Mouse (Mus musculus) embryonic facial prominence, embryonic 14.5 days (tissue): ENCODE measurements around the gene Nipsnap3b. TPM values are rescaled to one million over a fixed set of nuclear protein-coding genes. Genes with fewer than 3 reads are reported as not detected.

Source experiments
- ATAC-seq: fragments of 200-750 bp; cut with Nextera tagmentation; 2 replicates; pipeline ENCODE4 v1.8.0; 2017; ENCODE audit warnings: low read depth, moderate number of reproducible peaks, moderate TSS enrichment
- DNase-seq: peaks from one replicate; pipeline ENCODE4 v3.0.0-alpha.2; 2015; ENCODE audit warnings: low spot score
- H3K27ac ChIP-seq: fragments of 300-500 bp; sonication (generic); replicated peaks from 2 replicates; pipeline ENCODE4 v1.5.1; 2014; ENCODE audit warnings: low read depth, mild to moderate bottlenecking, low read length, moderate library complexity
- H3K27me3 ChIP-seq: fragments of 300-500 bp; sonication (generic); replicated peaks from 2 replicates; pipeline ENCODE4 v1.6.1; 2014; ENCODE audit warnings: low read length; ENCODE audit not compliant: control insufficient read depth, insufficient read depth
- H3K36me3 ChIP-seq: fragments of 300-500 bp; sonication (generic); 2 replicates; pipeline ENCODE4 v1.6.1; 2014; ENCODE audit warnings: low read length, mixed read lengths; ENCODE audit not compliant: control insufficient read depth, insufficient read depth
- H3K4me1 ChIP-seq: fragments of 300-500 bp; sonication (generic); 2 replicates; pipeline ENCODE4 v1.6.1; 2014; ENCODE audit warnings: antibody characterized with exemption, low read length; ENCODE audit not compliant: control insufficient read depth, insufficient read depth
- H3K4me2 ChIP-seq: fragments of 300-500 bp; sonication (generic); 2 replicates; pipeline ENCODE4 v1.6.1; 2014; ENCODE audit warnings: low read depth, mild to moderate bottlenecking, low read length, moderate library complexity, mixed read lengths
- H3K4me3 ChIP-seq: fragments of 300-500 bp; sonication (generic); 2 replicates; pipeline ENCODE4 v1.5.1; 2014; ENCODE audit warnings: low read depth, mild to moderate bottlenecking, low read length
- H3K9ac ChIP-seq: fragments of 300-500 bp; sonication (generic); 2 replicates; pipeline ENCODE4 v1.6.1; 2014; ENCODE audit warnings: low read depth, mild to moderate bottlenecking, low read length, moderate library complexity, mixed read lengths
- H3K9me3 ChIP-seq: fragments of 300-500 bp; sonication (generic); 2 replicates; pipeline ENCODE4 v1.6.1; 2016; ENCODE audit warnings: low read length; ENCODE audit not compliant: control insufficient read depth
- WGBS: fragments of 180-500 bp; shearing (Covaris S2); extraction: QIAGEN DNeasy Blood & Tissue Kit; methylation state at CpG from one replicate; pipeline ENCODE4 v1.1.7; 2014; 5-methylcytosine and 5-hydroxymethylcytosine counted together
- polyA plus RNA-seq: library from polyadenylated mRNA; unstranded; fragments of >200 nt; fragmentation: Nextera tagmentation; extraction: Ambion mirVana; gene quantifications from 2 replicates; pipeline ENCODE4 v1.2.1, GENCODE M21; 2014

Nipsnap3b gene
- polyA plus RNA-seq, 1 experiment from 2014 or later, result 59.4 TPM

GRCm38 (mm10) chr4:53014421-53014820, 2.7 kb downstream of the Nipsnap3b start:
- Histone ChIP-seq H3K36me3 (peaks cover 42% of the 10 kb centered on the region), H3K27ac (no peak overlapping the region), H3K4me3 (no peak overlapping the region), H3K4me2 (no peak overlapping the region), H3K9me3 (peaks cover 9% of the 10 kb centered on the region; the same call in 1 of the 2 replicates), H3K9ac (no peak overlapping the region), H3K4me1 (peaks cover 6% of the 10 kb centered on the region; the same call in 1 of the 2 replicates), H3K27me3 (no peaks in the 10 kb centered on the region)
- ATAC-seq (no peak), DNase-seq (no peak)
- 84% methylated on average over 7 of the region's 7 CpGs for WGBS

- no peak overlapping the region for H3K4me2 ChIP-seq
- DNase-seq (no peak), ATAC-seq (no peak)
- WGBS, result 93% methylated on average over 3 of the region's 3 CpGs
- H3K4me3 ChIP-seq, result no peak overlapping the region
- H3K36me3 ChIP-seq, result peaks cover 46% of the 10 kb centered on the region
- H3K9me3 ChIP-seq, result peaks cover 9% of the 10 kb centered on the region; the same call in 1 of the 2 replicates
- H3K27ac ChIP-seq, result no peak overlapping the region
- no peaks in the 10 kb centered on the region for H3K27me3 ChIP-seq
- peaks cover 6% of the 10 kb centered on the region; the same call in 1 of the 2 replicates for H3K4me1 ChIP-seq
- H3K9ac ChIP-seq, result no peak overlapping the region
These were observed 3.3 kb downstream of the Nipsnap3b start for GRCm38 (mm10) chr4:53015024-53015423.

GRCm38 (mm10) chr4:53018392-53018791, 6.7 kb downstream of the Nipsnap3b start:
- Histone ChIP-seq H3K36me3 (peaks cover 68% of the 10 kb centered on the region), H3K4me1 (no peaks in the 10 kb centered on the region), H3K27ac (no peak overlapping the region), H3K27me3 (no peaks in the 10 kb centered on the region), H3K9me3 (peaks cover 9% of the 10 kb centered on the region; the same call in 1 of the 2 replicates), H3K9ac (no peak overlapping the region), H3K4me2 (no peak overlapping the region), H3K4me3 (no peak overlapping the region)
- DNase-seq, result no peak
- no peak for ATAC-seq
- 94% methylated on average over 1 of the region's 1 CpGs for WGBS

- Histone ChIP-seq H3K4me3 (no peak overlapping the region), H3K27me3 (no peaks in the 10 kb centered on the region), H3K4me2 (no peak overlapping the region), H3K36me3 (peaks cover 40% of the 10 kb centered on the region), H3K4me1 (no peaks in the 10 kb centered on the region), H3K9ac (no peak overlapping the region), H3K9me3 (0 out of 2 replicates have a peak, but pooled peaks cover 3% of the 10 kb centered on the region), H3K27ac (no peak overlapping the region)
- DNase-seq (no peak), ATAC-seq (no peak)
- 93% methylated on average over 14 of the region's 14 CpGs for WGBS
These were observed 11.7 kb downstream of the Nipsnap3b start for GRCm38 (mm10) chr4:53023189-53023925.

GRCm38 (mm10) chr4:53024397-53024796, 12.7 kb downstream of the Nipsnap3b start:
- ATAC-seq, result no peak

GRCm38 (mm10) chr4:53027811-53028210, 16.1 kb downstream of the Nipsnap3b start:
- Histone ChIP-seq H3K27ac (no peak overlapping the region), H3K36me3 (peaks cover 15% of the 10 kb centered on the region), H3K4me3 (no peak overlapping the region), H3K9me3 (0 out of 2 replicates have a peak, but pooled peaks cover 3% of the 10 kb centered on the region), H3K9ac (no peak overlapping the region), H3K4me2 (no peak overlapping the region), H3K4me1 (no peaks in the 10 kb centered on the region), H3K27me3 (no peaks in the 10 kb centered on the region)
- DNase-seq, result no peak
- WGBS, result 81% methylated on average over 3 of the region's 3 CpGs
- no peak for ATAC-seq

More at GRCm38 (mm10) chr4:53024397-53024796, 12.7 kb downstream of the Nipsnap3b start:
- no peaks in the 10 kb centered on the region for H3K27me3 ChIP-seq
- no peak overlapping the region for H3K9ac ChIP-seq
- H3K4me2 ChIP-seq, result no peak overlapping the region
- H3K36me3 ChIP-seq, result peaks cover 32% of the 10 kb centered on the region
- 85% methylated on average over 4 of the region's 4 CpGs for WGBS
- 0 out of 2 replicates have a peak, but pooled peaks cover 3% of the 10 kb centered on the region for H3K9me3 ChIP-seq
- DNase-seq, result no peak
- H3K27ac ChIP-seq, result no peak overlapping the region
- H3K4me1 ChIP-seq, result no peaks in the 10 kb centered on the region
- H3K4me3 ChIP-seq, result no peak overlapping the region

GRCm38 (mm10) chr4:53030326-53030948, 18.8 kb downstream of the Nipsnap3b start:
- no peaks in the 10 kb centered on the region for H3K27me3 ChIP-seq
- no peak overlapping the region for H3K9ac ChIP-seq
- WGBS, result 53% methylated on average over 8 of the region's 8 CpGs
- no peak overlapping the region for H3K4me3 ChIP-seq
- H3K9me3 ChIP-seq, result 0 out of 2 replicates have a peak, but pooled peaks cover 3% of the 10 kb centered on the region
- no peak overlapping the region for H3K27ac ChIP-seq
- H3K4me1 ChIP-seq, result no peaks in the 10 kb centered on the region
- ATAC-seq (no peak), DNase-seq (peak; percentile 60)
- no peak overlapping the region for H3K4me2 ChIP-seq
- H3K36me3 ChIP-seq, result peaks cover 28% of the 10 kb centered on the region

- 92% methylated on average over 8 of the region's 8 CpGs for WGBS
These were observed 32.1 kb downstream of the Nipsnap3b start for GRCm38 (mm10) chr4:53043819-53044218.

More at GRCm38 (mm10) chr4:53043819-53044218, 32.1 kb downstream of the Nipsnap3b start:
- Histone ChIP-seq H3K27ac (no peak overlapping the region), H3K27me3 (no peaks in the 10 kb centered on the region), H3K4me1 (no peaks in the 10 kb centered on the region), H3K36me3 (peaks cover 72% of the 10 kb centered on the region), H3K4me3 (no peak overlapping the region), H3K9me3 (no peaks in the 10 kb centered on the region), H3K9ac (no peak overlapping the region), H3K4me2 (no peak overlapping the region)
- no peak for DNase-seq
- no peak for ATAC-seq
